Mouse (Mus musculus): ENCODE results near the gene Tsc1. TPM values are rescaled to one million over a fixed set of nuclear protein-coding genes. Genes with fewer than 3 reads are reported as not detected.

Tsc1 gene
- total RNA-seq, 2 experiments from 2014 or later: 16.4 to 19.8 TPM

- peak in 1 of 2 experiments; percentile 13 for DNase-seq
- intact Hi-C loops (cut with DNase I): no loop called here
Observed at GRCm38 (mm10) chr2:28638886-28639285, 2.1 kb upstream of the Tsc1 start.

- intact Hi-C loops (cut with DNase I): loop anchor here (1.0 kb wide), 1 partner anchor 46 kb away; no protein-coding TSS in a partner anchor
- peak in 1 of 2 experiments; percentile 29 for DNase-seq
Observed at GRCm38 (mm10) chr2:28639794-28640193, 1.2 kb upstream of the Tsc1 start.

- peak in 1 of 2 experiments; percentile 28 for DNase-seq
- intact Hi-C loops (cut with DNase I): no loop called here
Observed at GRCm38 (mm10) chr2:28641435-28641941, 460 bp downstream of the Tsc1 start.

- no peak for DNase-seq
- intact Hi-C loops (cut with DNase I): no loop called here
Observed at GRCm38 (mm10) chr2:28643081-28643480, 2.1 kb downstream of the Tsc1 start.

- DNase-seq: peak in 1 of 2 experiments; percentile 4
- intact Hi-C loops (cut with DNase I): no loop called here
Observed at GRCm38 (mm10) chr2:28650526-28650925, 9.5 kb downstream of the Tsc1 start.

- intact Hi-C loops (cut with DNase I): no loop called here
- DNase-seq: no peak
Observed at GRCm38 (mm10) chr2:28653351-28653750, 12.3 kb downstream of the Tsc1 start.

GRCm38 (mm10) chr2:28654295-28654694 lies 13.3 kb downstream of the Tsc1 start:
- intact Hi-C loops (cut with DNase I): no loop called here
- peak in 1 of 2 experiments; percentile 25 for DNase-seq

GRCm38 (mm10) chr2:28656216-28656615 lies 15.2 kb downstream of the Tsc1 start:
- intact Hi-C loops (cut with DNase I): no loop called here
- no peak for DNase-seq

- intact Hi-C loops (cut with DNase I): no loop called here
- no peak for DNase-seq
Observed at GRCm38 (mm10) chr2:28662891-28663290, 21.9 kb downstream of the Tsc1 start.

GRCm38 (mm10) chr2:28665818-28666217 lies 24.8 kb downstream of the Tsc1 start:
- intact Hi-C loops (cut with DNase I): no loop called here
- DNase-seq: no peak

DNA sequence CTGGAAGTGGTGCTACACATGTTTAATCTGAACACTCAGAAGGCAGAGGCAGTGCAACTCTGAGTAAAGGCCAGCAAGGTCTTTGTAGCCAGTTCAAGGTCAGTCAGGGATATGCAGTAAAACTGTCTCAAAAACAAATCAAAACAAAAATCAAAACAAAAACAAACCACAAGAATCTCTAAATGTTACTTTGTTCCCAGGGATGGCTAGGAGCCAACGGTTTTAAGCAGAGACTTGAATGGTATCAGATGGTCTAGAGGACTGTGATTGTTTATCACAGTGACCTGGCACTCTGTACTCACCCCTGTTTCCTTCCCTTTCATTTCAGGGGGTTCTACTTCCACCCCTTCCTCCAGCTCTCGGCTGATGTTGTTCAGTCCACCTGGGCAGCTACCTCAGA lies 30.4 kb downstream of the Tsc1 start:
- intact Hi-C loops (cut with DNase I): no loop called here
- DNase-seq: no peak

GRCm38 (mm10) chr2:28676005-28676404 lies 35.0 kb downstream of the Tsc1 start:
- DNase-seq: no peak
- intact Hi-C loops (cut with DNase I): no loop called here

- intact Hi-C loops (cut with DNase I): no loop called here
- peak; percentile 20 to 56 for DNase-seq
Observed at GRCm38 (mm10) chr2:28680710-28681109, 39.7 kb downstream of the Tsc1 start.

DNA sequence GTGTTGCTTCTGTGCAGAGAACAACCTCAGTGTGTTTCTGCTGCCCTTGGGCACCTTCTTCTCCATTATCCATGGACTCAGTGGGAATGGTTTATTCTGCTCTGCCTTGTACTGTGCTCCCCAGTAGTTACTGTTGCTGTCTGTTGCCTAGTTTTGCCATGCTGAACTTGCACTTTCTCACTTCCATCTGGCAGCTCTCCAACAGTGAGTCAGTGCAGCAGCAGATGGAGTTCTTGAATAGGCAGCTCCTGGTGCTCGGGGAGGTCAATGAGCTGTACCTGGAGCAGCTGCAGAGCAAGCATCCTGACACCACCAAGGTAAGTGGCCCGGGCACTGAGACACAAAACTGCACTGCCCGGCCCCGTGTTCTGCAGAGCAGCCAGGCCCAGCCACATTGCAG lies 40.7 kb downstream of the Tsc1 start:
- intact Hi-C loops (cut with DNase I): no loop called here

DNA sequence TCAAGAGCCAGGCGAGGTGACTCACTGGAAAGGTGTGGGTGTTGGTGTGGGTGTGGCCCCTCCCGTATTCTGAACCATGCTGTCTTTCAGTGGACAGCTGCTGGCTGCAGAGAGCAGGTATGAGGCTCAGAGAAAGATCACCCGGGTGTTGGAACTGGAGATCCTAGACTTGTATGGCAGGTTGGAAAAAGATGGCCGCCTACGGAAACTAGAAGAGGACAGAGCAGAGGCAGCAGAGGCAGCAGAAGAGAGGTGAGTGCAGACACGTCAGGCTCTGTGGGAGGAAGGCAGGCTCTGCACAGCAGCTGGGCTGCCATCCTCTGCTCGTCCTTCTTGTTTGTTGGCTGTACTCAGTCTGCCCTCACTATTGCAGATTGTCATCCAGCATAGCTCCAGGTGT lies 44.9 kb downstream of the Tsc1 start:
- DNase-seq: no peak
- intact Hi-C loops (cut with DNase I): loop anchor here (5.0 kb wide), 1 partner anchor 366 kb away; no protein-coding TSS in a partner anchor

More for the DNA sequence above, 40.7 kb downstream of the Tsc1 start:
- DNase-seq: peak; percentile 54 to 55

DNA sequence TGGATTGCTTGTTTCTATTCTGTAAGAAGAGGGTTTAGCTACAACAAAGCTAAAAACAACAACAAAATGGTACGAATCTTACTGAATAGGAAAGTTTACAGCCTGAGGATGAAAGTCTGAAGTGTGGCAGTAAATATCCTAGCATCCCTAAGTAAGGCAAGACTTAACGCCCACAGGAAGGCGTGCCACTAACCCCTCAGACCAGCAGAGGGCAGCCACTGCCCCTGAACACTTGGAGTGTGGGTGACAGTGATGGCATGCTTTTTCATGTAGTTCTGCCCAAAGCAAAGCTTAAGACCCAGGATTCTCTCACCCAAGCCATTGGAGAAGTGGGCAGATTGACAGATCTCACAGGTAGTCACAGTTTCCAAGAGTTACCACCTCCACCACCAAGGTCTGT lies 47.4 kb downstream of the Tsc1 start:
- DNase-seq: peak in 1 of 2 experiments; percentile 31
- intact Hi-C loops (cut with DNase I): loop anchor here (5.0 kb wide), 1 partner anchor 364 kb away; no protein-coding TSS in a partner anchor

GRCm38 (mm10) chr2:28692692-28693091 lies 51.7 kb downstream of the Tsc1 start:
- intact Hi-C loops (cut with DNase I): no loop called here

DNA sequence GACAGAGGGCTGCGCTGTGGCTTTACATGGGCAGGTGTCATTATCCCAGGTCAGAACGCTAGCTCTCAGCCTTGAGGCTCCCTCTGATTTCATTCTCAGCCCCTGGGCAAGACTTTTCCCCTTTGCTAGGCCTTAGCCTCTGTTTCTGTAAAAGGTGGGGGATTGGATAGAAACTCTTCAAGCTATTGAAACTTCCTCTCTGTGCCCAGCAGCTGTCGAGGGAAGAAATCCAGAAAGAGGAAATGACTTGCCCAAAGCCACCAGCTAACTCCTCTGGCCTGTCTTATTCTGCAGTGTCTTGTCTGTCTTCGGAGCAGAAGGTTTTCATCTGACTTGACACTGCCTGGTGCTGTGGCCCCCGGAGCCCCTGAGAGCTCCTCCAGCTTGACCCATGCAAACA lies 57.5 kb downstream of the Tsc1 start:
- intact Hi-C loops (cut with DNase I): no loop called here
- no peak for DNase-seq

More at GRCm38 (mm10) chr2:28692692-28693091, 51.7 kb downstream of the Tsc1 start:
- DNase-seq: no peak

DNA sequence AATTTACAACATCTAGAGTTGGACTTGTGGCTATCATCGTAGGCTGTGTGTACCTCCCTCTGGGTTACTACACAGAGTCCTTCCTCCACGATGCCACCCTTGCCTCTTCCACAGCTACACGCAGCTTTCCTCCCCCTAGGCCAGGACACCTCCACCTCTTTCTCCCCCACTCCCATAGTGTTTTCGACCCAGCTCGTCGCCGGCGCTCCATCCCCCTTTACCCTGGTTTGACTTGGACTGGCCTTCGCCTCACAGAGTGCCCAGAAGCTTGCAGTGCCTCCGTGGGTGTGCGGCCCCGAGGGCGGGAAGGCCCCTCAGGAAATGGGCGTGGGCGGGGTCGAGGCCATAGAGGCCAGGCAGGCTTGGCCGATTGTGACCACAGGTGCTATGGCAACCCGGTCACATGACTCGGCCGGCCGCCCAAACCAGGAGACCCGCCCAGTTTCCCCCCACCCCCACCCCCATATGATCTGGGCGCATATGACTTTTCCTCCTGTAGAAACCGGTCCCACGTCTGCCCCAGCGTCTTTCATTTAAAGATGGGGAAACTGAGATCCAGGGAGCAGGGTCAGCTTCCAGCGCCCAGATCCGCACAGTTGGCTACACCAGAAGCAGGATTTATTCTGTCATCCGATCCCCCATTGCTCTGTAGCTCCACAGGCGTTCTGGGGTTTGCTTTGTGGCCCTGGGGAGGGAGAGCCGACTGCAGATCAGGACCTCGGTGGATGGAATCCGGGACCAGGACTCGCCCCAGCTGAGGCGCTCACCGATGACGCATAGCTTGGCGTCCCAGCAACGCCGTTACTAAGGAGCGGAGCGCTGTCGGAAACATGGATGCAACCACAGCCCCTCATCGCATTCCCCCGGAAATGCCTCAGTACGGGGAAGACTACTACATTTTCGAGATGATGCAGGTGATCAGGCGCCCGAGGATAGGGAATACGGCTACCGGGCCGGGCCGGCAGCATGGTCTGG lies 58.6 kb downstream of the Tsc1 start, which contains the start of the genes Spaca9 and Ak8:
Gene Spaca9, minus strand, starts transcription at position 367 of the 975 bp plus-strand sequence.
Gene Ak8, plus strand, starts transcription at position 804 of the 975 bp plus-strand sequence.
- intact Hi-C loops (cut with DNase I): no loop called here
- DNase-seq: peak; percentile 84 to 93

GRCm38 (mm10) chr2:28701646-28702262 lies 60.7 kb downstream of the Tsc1 start:
- intact Hi-C loops (cut with DNase I): no loop called here
- DNase-seq: no peak

GRCm38 (mm10) chr2:28706106-28706636 lies 65.1 kb downstream of the Tsc1 start:
- DNase-seq: no peak
- intact Hi-C loops (cut with DNase I): no loop called here

All from heart, postnatal 10 days (tissue).